13 mouse cellular contexts compared by ENCODE assay signal in genomic region chr11:85678666-85679065, GRCm38 (mm10).
DNase-seq lines count a peak whose midpoint lies in the region; ATAC-seq lines count a peak whose summit lies in the region.
"Had no signal": no experiment of that assay in that cellular context is flagged by ENCODE, and none has a peak within 500 bp of the region (broad histone marks: within the 10 kb centered on the region; RNA-seq: fewer than 3 reads in every experiment).

No protein-coding gene starts in this region.

- peaks cover 9% of the 10 kb centered on the region; the same call in 1 of the 2 replicates for H3K27me3 ChIP-seq in kidney, embryonic 15.5 days
- H3K27me3 ChIP-seq in midbrain, embryonic 11.5 days (ENCODE audit: control insufficient read depth, insufficient read depth, low read length): no peaks in the 10 kb centered on the region
- H3K27me3 ChIP-seq in midbrain, embryonic 15.5 days (replicated peaks): 0 out of 2 replicates have a peak, but pooled peaks cover 3% of the 10 kb centered on the region
- no peaks in the 10 kb centered on the region for H3K27me3 ChIP-seq in forebrain, embryonic 16.5 days (replicated peaks; ENCODE audit: control insufficient read depth, insufficient read depth, low read length)
- no peaks in the 10 kb centered on the region for H3K27me3 ChIP-seq in midbrain, embryonic 13.5 days
- H3K27me3 ChIP-seq: heart, embryonic 15.5 days had no signal

- H3K9ac ChIP-seq in kidney, embryonic 15.5 days: no peak overlapping the region
- H3K9ac ChIP-seq in midbrain, embryonic 11.5 days (ENCODE audit: low read length): no peak overlapping the region
- H3K9ac ChIP-seq in midbrain, embryonic 15.5 days: no peak overlapping the region
- H3K9ac ChIP-seq in forebrain, embryonic 16.5 days (replicated peaks; ENCODE audit: low read depth, low read length): no peak overlapping the region
- no peak overlapping the region for H3K9ac ChIP-seq in midbrain, embryonic 13.5 days (replicated peaks)
- H3K9ac ChIP-seq: embryonic facial prominence, embryonic 13.5 days; heart, embryonic 15.5 days had no signal

- H3K36me3 ChIP-seq in kidney, embryonic 15.5 days: no peaks in the 10 kb centered on the region
- H3K36me3 ChIP-seq in midbrain, embryonic 11.5 days (ENCODE audit: control insufficient read depth, insufficient read depth, low read length): no peaks in the 10 kb centered on the region
- H3K36me3 ChIP-seq in midbrain, embryonic 15.5 days (replicated peaks): no peaks in the 10 kb centered on the region
- no peaks in the 10 kb centered on the region for H3K36me3 ChIP-seq in forebrain, embryonic 16.5 days (ENCODE audit: control insufficient read depth, insufficient read depth)
- H3K36me3 ChIP-seq in midbrain, embryonic 13.5 days: no peaks in the 10 kb centered on the region
- H3K36me3 ChIP-seq: embryonic facial prominence, embryonic 13.5 days; heart, embryonic 15.5 days had no signal

- WGBS in kidney, embryonic 15.5 days: 76% methylated on average over 5 of the region's 5 CpGs
- 54% methylated on average over 5 of the region's 5 CpGs for WGBS in midbrain, embryonic 11.5 days
- 36% methylated on average over 5 of the region's 5 CpGs for WGBS in midbrain, embryonic 15.5 days
- WGBS in forebrain, embryonic 16.5 days: 7% methylated on average over 5 of the region's 5 CpGs
- WGBS in midbrain, embryonic 13.5 days: 34% methylated on average over 5 of the region's 5 CpGs

- no peaks in the 10 kb centered on the region for H3K9me3 ChIP-seq in kidney, embryonic 15.5 days (replicated peaks)
- H3K9me3 ChIP-seq in midbrain, embryonic 11.5 days (ENCODE audit: control insufficient read depth, low read length): no peaks in the 10 kb centered on the region
- H3K9me3 ChIP-seq in midbrain, embryonic 15.5 days: no peaks in the 10 kb centered on the region
- no peaks in the 10 kb centered on the region for H3K9me3 ChIP-seq in forebrain, embryonic 16.5 days (ENCODE audit: control insufficient read depth, low read length)
- no peaks in the 10 kb centered on the region for H3K9me3 ChIP-seq in midbrain, embryonic 13.5 days
- H3K9me3 ChIP-seq: embryonic facial prominence, embryonic 13.5 days; heart, embryonic 15.5 days had no signal

- H3K4me2 ChIP-seq in kidney, embryonic 15.5 days: no peak overlapping the region
- H3K4me2 ChIP-seq in midbrain, embryonic 11.5 days: no peak overlapping the region
- H3K4me2 ChIP-seq in midbrain, embryonic 15.5 days: no peak overlapping the region
- H3K4me2 ChIP-seq in forebrain, embryonic 16.5 days (ENCODE audit: low read length): no peak overlapping the region
- no peak overlapping the region for H3K4me2 ChIP-seq in midbrain, embryonic 13.5 days (replicated peaks)
- H3K4me2 ChIP-seq: embryonic facial prominence, embryonic 13.5 days; heart, embryonic 15.5 days had no signal

- peaks cover 52% of the 10 kb centered on the region for H3K4me1 ChIP-seq in kidney, embryonic 15.5 days
- peaks cover 13% of the 10 kb centered on the region for H3K4me1 ChIP-seq in midbrain, embryonic 11.5 days (ENCODE audit: control insufficient read depth, insufficient read depth, low read length)
- H3K4me1 ChIP-seq in midbrain, embryonic 15.5 days: peaks cover 8% of the 10 kb centered on the region; the same call in 1 of the 2 replicates
- peaks cover 10% of the 10 kb centered on the region for H3K4me1 ChIP-seq in forebrain, embryonic 16.5 days (replicated peaks; ENCODE audit: control insufficient read depth, insufficient read depth, low read length)
- H3K4me1 ChIP-seq in midbrain, embryonic 13.5 days (replicated peaks): peaks cover 22% of the 10 kb centered on the region

- peak overlapping the region; percentile 52; the same call in 1 of the 2 replicates for H3K27ac ChIP-seq in kidney, embryonic 15.5 days
- peak overlapping the region; percentile 25; the same call in 1 of the 2 replicates for H3K27ac ChIP-seq in midbrain, embryonic 11.5 days (ENCODE audit: low read depth, low read length)
- no peak overlapping the region for H3K27ac ChIP-seq in midbrain, embryonic 15.5 days
- no peak overlapping the region; the same call in 1 of the 2 replicates for H3K27ac ChIP-seq in forebrain, embryonic 16.5 days (ENCODE audit: low read length)
- peak overlapping the region; percentile 39; the same call in 1 of the 2 replicates for H3K27ac ChIP-seq in midbrain, embryonic 13.5 days
- H3K27ac ChIP-seq: embryonic facial prominence, embryonic 13.5 days; heart, embryonic 15.5 days had no signal

- no peak for DNase-seq in kidney, adult 18-20 months
- DNase-seq in midbrain, embryonic 11.5 days (ENCODE audit: low spot score, missing footprints): no peak
- no peak for DNase-seq in spleen, adult 12 weeks (ENCODE audit: low spot score)
- DNase-seq: adrenal gland, postnatal 36 days; cerebellum, adult 18-20 months; spleen, adult 18-20 months had no signal

- no peak overlapping the region for H3K4me3 ChIP-seq in kidney, embryonic 15.5 days (replicated peaks)
- H3K4me3 ChIP-seq in midbrain, embryonic 11.5 days (ENCODE audit: low read depth, low read length): no peak overlapping the region
- H3K4me3 ChIP-seq in midbrain, embryonic 15.5 days: no peak overlapping the region
- no peak overlapping the region for H3K4me3 ChIP-seq in forebrain, embryonic 16.5 days (replicated peaks; ENCODE audit: low read length)
- no peak overlapping the region for H3K4me3 ChIP-seq in midbrain, embryonic 13.5 days (replicated peaks)
- H3K4me3 ChIP-seq: embryonic facial prominence, embryonic 13.5 days; heart, embryonic 15.5 days had no signal

- ATAC-seq in kidney, embryonic 15.5 days (replicated peaks; ENCODE audit: low FRiP score): no peak
- ATAC-seq in midbrain, embryonic 11.5 days (ENCODE audit: low FRiP score): no peak
- ATAC-seq in midbrain, embryonic 15.5 days (replicated peaks): no peak
- peak; percentile 52 for ATAC-seq in forebrain, embryonic 16.5 days
- peak; percentile 65; the same call in 1 of the 2 replicates for ATAC-seq in midbrain, embryonic 13.5 days
- ATAC-seq: intestine, embryonic 16.5 days had no signal

Comparison
In these comparisons a context has a peak if more than half of its experiments do, and no peak if none do; other contexts are left out.
1. ATAC-seq: peak in forebrain, embryonic 16.5 days (single experiment) and midbrain, embryonic 13.5 days (single experiment); none in kidney, embryonic 15.5 days (single experiment), midbrain, embryonic 11.5 days (single experiment) and midbrain, embryonic 15.5 days (single experiment).
2. H3K27ac ChIP-seq: peak in kidney, embryonic 15.5 days (single experiment), midbrain, embryonic 11.5 days (single experiment) and midbrain, embryonic 13.5 days (single experiment); none in midbrain, embryonic 15.5 days (single experiment) and forebrain, embryonic 16.5 days (single experiment).